Mouse (Mus musculus): ENCODE measurements around the gene Rab4a. TPM values are rescaled to one million over a fixed set of nuclear protein-coding genes. Genes with fewer than 3 reads are reported as not detected.

Gene Rab4a
- 55.0 and 58.7 TPM in 2 replicates for polyA plus RNA-seq (2014; fragmentation: Nextera tagmentation; extraction: Ambion mirVana)

DNA sequence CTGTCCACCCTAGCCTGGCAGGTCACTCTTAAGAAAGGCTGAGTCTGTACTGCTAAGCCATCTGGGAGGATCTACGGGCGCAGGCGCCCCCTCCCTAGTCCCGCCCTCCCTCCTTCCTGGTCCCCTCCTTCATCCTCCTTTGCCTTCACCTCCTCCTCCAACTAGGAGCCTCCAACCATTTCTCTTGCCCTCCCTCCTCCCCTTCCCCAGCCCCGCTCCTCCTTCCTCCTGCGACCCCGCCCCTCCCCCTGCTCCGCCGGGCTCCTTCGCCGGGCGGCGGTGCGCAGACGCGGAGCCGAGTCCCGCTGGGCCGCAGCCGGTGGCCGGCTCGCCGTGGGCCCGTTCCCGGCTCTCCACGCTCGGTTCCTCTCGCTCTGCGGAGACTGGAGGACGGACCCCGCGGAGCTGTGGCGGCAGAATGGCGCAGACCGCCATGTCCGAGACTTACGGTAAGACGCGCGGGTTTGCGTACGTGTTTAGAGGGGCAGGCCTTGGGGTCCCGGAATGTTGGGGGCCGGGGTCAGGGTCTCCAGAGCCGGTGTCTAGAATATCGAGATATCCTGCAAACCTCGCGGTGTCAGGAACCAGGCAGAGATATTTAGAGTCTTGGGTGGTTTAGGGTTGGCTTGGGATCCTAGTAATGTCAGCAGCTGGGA is at the start of gene Rab4a:
Gene Rab4a, plus strand, starts transcription at position 268 of the 656 bp plus-strand sequence.
- peak; percentile 77 for ATAC-seq (replicated peaks; ENCODE audit: insufficient number of reproducible peaks, low FRiP score, low TSS enrichment)

DNA sequence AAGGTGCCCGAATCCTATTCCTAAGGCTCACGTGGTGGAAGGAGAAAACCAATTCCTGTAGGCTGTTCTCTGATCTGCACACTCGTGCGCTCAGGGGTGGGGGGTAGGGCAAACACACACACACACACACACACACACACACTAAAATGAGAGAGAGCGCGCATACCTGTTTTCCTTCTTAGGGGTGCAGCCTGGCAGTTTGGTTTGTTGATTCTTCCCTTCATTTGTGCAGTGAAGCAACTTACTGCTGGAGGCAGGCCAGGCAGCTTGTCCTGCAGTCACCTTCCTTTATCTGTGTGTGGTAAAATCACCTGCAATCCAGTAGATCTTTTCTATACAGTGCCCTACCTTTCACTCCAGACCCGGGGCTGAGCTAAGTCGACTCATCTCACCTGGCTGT is 48.9 kb upstream of the Rab4a start:
- Histone ChIP-seq H3K9ac (ENCODE audit: low read depth, low read length) (no peak overlapping the region), H3K4me1 (ENCODE audit: control insufficient read depth, insufficient read depth, low read length) (peaks cover 41% of the 10 kb centered on the region), H3K9me3 (replicated peaks; ENCODE audit: control insufficient read depth, low read length) (no peaks in the 10 kb centered on the region), H3K4me3 (ENCODE audit: low read depth, low read length) (no peak overlapping the region), H3K27ac (ENCODE audit: low read depth, low read length) (no peak overlapping the region), H3K27me3 (ENCODE audit: control insufficient read depth, insufficient read depth, low read length) (no peaks in the 10 kb centered on the region), H3K36me3 (ENCODE audit: control insufficient read depth, insufficient read depth, low read length) (no peaks in the 10 kb centered on the region), H3K4me2 (no peak overlapping the region)
- no peak for ATAC-seq (replicated peaks; ENCODE audit: insufficient number of reproducible peaks, low FRiP score, low TSS enrichment)
- 78% methylated on average over 8 of the region's 8 CpGs for WGBS (ENCODE audit: insufficient replicate concordance)

More for the DNA sequence above, at the start of gene Rab4a:
- H3K4me2 ChIP-seq: peak within 1 kb of the TSS; percentile 87
- H3K4me3 ChIP-seq (ENCODE audit: low read depth, low read length): peak within 1 kb of the TSS; percentile 80
- under 1% methylated on average over 47 of the region's 48 CpGs for WGBS (ENCODE audit: insufficient replicate concordance)
- no peaks in the 10 kb centered on the region for H3K9me3 ChIP-seq (replicated peaks; ENCODE audit: control insufficient read depth, low read length)
- H3K27me3 ChIP-seq (ENCODE audit: control insufficient read depth, insufficient read depth, low read length): no peaks in the 10 kb centered on the region
- peaks cover 16% of the 10 kb centered on the region for H3K4me1 ChIP-seq (ENCODE audit: control insufficient read depth, insufficient read depth, low read length)
- H3K27ac ChIP-seq (ENCODE audit: low read depth, low read length): peak within 1 kb of the TSS; percentile 83
- no peaks in the 10 kb centered on the region for H3K36me3 ChIP-seq (ENCODE audit: control insufficient read depth, insufficient read depth, low read length)
- peak within 1 kb of the TSS; percentile 94 for H3K9ac ChIP-seq (ENCODE audit: low read depth, low read length)

DNA sequence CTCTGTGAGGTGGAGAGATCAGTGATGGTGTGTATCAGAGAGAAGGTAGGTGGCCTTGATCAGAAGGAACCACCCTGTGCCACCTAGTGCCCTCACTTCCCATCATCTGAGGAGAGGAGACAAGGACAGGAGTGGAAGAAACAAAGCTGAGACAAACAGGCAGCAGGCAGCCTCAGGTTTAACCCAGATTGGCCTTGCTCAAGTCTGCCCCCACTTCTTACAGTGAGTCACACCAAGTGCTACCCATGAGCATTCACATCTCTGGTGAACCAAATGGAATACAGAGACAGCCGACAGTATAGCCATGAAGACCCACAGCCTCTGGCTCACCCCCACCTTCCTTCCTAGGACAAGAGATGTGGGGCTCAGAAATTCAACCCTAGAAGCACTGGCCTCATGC is 46.9 kb upstream of the Rab4a start:
- ATAC-seq (replicated peaks; ENCODE audit: insufficient number of reproducible peaks, low FRiP score, low TSS enrichment): no peak

DNA sequence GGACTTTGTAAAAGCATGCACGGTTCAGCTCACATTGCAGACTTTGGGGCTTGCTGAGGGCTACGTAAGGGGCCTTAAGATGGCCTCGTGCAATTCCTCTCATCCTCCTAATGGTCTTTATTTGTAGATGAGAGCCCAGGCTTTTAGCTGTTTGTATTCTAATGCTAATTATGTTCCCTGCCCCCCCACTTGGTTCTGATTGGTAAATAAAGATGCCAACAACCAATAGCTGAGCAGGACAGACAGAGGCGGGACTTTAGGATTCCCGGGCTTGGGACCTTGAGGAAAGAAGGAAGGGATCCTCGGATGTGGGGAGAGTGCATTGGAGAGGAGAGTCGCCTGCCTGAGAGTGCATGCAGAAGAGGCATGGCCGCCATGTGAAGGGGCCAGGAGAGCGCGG is 45.9 kb upstream of the Rab4a start:
- Histone ChIP-seq H3K4me3 (ENCODE audit: low read depth, low read length) (no peak overlapping the region), H3K9ac (ENCODE audit: low read depth, low read length) (no peak overlapping the region), H3K9me3 (replicated peaks; ENCODE audit: control insufficient read depth, low read length) (no peaks in the 10 kb centered on the region), H3K4me1 (ENCODE audit: control insufficient read depth, insufficient read depth, low read length) (peaks cover 32% of the 10 kb centered on the region), H3K27me3 (ENCODE audit: control insufficient read depth, insufficient read depth, low read length) (no peaks in the 10 kb centered on the region), H3K4me2 (peak overlapping the region; percentile 44), H3K36me3 (ENCODE audit: control insufficient read depth, insufficient read depth, low read length) (no peaks in the 10 kb centered on the region), H3K27ac (ENCODE audit: low read depth, low read length) (no peak overlapping the region)
- ATAC-seq (replicated peaks; ENCODE audit: insufficient number of reproducible peaks, low FRiP score, low TSS enrichment): no peak; the same call in 1 of the 2 replicates
- WGBS (ENCODE audit: insufficient replicate concordance): 11% methylated on average over 10 of the region's 10 CpGs

More for the DNA sequence above, 46.9 kb upstream of the Rab4a start:
- no peak overlapping the region for H3K9ac ChIP-seq (ENCODE audit: low read depth, low read length)
- no peak overlapping the region for H3K4me3 ChIP-seq (ENCODE audit: low read depth, low read length)
- H3K4me1 ChIP-seq (ENCODE audit: control insufficient read depth, insufficient read depth, low read length): peaks cover 38% of the 10 kb centered on the region
- no peak overlapping the region for H3K4me2 ChIP-seq
- no peaks in the 10 kb centered on the region for H3K36me3 ChIP-seq (ENCODE audit: control insufficient read depth, insufficient read depth, low read length)
- WGBS (ENCODE audit: insufficient replicate concordance): 74% methylated on average over 1 of the region's 1 CpGs
- no peaks in the 10 kb centered on the region for H3K9me3 ChIP-seq (replicated peaks; ENCODE audit: control insufficient read depth, low read length)
- no peak overlapping the region for H3K27ac ChIP-seq (ENCODE audit: low read depth, low read length)
- no peaks in the 10 kb centered on the region for H3K27me3 ChIP-seq (ENCODE audit: control insufficient read depth, insufficient read depth, low read length)

DNA sequence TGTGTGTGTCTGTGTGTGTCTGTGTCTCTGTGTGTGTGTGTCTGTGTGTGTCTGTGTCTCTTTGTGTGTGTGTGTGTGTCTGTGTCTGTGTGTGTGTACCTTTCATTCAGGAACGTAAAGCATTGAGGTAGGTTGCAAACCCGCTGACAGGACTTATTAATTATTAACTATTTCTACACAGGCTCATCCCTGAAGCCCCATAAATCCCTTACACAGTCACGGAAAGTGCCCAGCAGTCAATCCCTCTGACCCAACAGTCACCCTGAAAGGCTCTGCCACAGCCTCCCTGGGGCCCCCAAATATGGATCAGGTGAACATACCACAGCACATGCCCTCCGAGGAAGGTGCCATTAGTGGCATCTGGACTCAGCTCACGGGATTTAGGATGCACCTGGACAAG is 45.2 kb upstream of the Rab4a start:
- Histone ChIP-seq H3K27me3 (ENCODE audit: control insufficient read depth, insufficient read depth, low read length) (no peaks in the 10 kb centered on the region), H3K4me1 (ENCODE audit: control insufficient read depth, insufficient read depth, low read length) (peaks cover 32% of the 10 kb centered on the region), H3K27ac (ENCODE audit: low read depth, low read length) (no peak overlapping the region), H3K4me2 (peak overlapping the region; percentile 44; the same call in 1 of the 2 replicates), H3K9me3 (replicated peaks; ENCODE audit: control insufficient read depth, low read length) (no peaks in the 10 kb centered on the region), H3K9ac (ENCODE audit: low read depth, low read length) (no peak overlapping the region), H3K4me3 (ENCODE audit: low read depth, low read length) (no peak overlapping the region), H3K36me3 (ENCODE audit: control insufficient read depth, insufficient read depth, low read length) (no peaks in the 10 kb centered on the region)
- WGBS (ENCODE audit: insufficient replicate concordance): 62% methylated on average over 5 of the region's 5 CpGs
- ATAC-seq (replicated peaks; ENCODE audit: insufficient number of reproducible peaks, low FRiP score, low TSS enrichment): no peak

DNA sequence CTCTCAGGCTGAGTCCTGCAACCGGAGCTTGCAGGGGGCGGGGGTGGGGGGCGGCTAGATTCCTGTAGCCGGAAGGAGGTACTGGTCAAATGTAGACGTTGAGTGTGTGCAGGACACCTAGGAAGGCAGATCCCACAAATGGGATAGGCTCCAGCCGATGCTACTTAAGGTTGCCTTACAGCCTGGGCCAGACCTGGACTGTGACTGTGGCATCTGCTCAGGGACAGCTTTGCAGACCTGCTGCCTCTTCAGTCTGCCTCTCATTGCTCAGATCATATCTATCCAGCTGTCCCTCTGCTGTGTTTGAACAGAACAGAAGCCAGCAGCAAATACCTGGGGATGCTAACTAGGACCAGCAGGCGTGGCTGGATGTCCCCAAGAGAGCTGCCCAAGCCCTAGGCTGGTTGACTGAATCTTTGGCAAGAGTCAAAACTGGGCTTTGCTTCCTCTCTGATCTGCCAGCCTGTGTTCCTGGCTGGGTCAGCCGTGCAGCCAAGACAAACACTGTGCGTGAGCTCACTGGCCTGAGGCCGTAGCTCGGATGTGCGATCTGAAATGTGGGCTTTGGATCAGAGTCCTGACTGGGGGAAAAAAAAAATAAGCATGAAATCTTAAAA is 44.4 kb upstream of the Rab4a start:
- Histone ChIP-seq H3K4me3 (ENCODE audit: low read depth, low read length) (no peak overlapping the region), H3K36me3 (ENCODE audit: control insufficient read depth, insufficient read depth, low read length) (no peaks in the 10 kb centered on the region), H3K9me3 (replicated peaks; ENCODE audit: control insufficient read depth, low read length) (no peaks in the 10 kb centered on the region), H3K4me1 (ENCODE audit: control insufficient read depth, insufficient read depth, low read length) (peaks cover 32% of the 10 kb centered on the region), H3K27ac (ENCODE audit: low read depth, low read length) (peak overlapping the region; percentile 60), H3K27me3 (ENCODE audit: control insufficient read depth, insufficient read depth, low read length) (no peaks in the 10 kb centered on the region), H3K4me2 (peak overlapping the region; percentile 20; the same call in 1 of the 2 replicates), H3K9ac (ENCODE audit: low read depth, low read length) (no peak overlapping the region)
- WGBS (ENCODE audit: insufficient replicate concordance): 24% methylated on average over 12 of the region's 12 CpGs
- ATAC-seq (replicated peaks; ENCODE audit: insufficient number of reproducible peaks, low FRiP score, low TSS enrichment): no peak

DNA sequence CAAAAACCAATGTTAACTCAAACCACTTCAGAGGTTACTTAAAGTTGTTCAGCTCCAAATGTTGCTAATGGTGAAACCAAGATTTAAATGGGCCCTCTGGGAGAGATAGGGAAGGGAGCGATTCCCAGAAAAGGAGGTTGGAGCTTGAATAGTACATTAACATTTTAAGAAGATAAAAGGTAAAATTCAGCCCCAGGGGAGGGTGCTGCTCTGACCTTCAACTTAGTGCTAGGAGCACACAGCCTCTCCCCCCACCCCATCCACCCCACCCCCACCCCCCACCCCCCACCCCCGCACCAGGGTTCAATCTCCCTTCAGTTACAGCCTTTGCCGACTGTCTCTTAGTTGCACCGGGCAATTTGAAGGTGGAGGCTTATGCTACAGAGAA is 43.9 kb upstream of the Rab4a start:
- Histone ChIP-seq H3K4me3 (ENCODE audit: low read depth, low read length) (no peak overlapping the region), H3K27ac (ENCODE audit: low read depth, low read length) (peak overlapping the region; percentile 60; the same call in 1 of the 2 replicates), H3K36me3 (ENCODE audit: control insufficient read depth, insufficient read depth, low read length) (no peaks in the 10 kb centered on the region), H3K4me1 (ENCODE audit: control insufficient read depth, insufficient read depth, low read length) (peaks cover 32% of the 10 kb centered on the region), H3K27me3 (ENCODE audit: control insufficient read depth, insufficient read depth, low read length) (no peaks in the 10 kb centered on the region), H3K4me2 (no peak overlapping the region; the same call in 1 of the 2 replicates), H3K9ac (ENCODE audit: low read depth, low read length) (no peak overlapping the region), H3K9me3 (replicated peaks; ENCODE audit: control insufficient read depth, low read length) (no peaks in the 10 kb centered on the region)
- no peak for ATAC-seq (replicated peaks; ENCODE audit: insufficient number of reproducible peaks, low FRiP score, low TSS enrichment)
- 46% methylated on average over 3 of the region's 4 CpGs for WGBS (ENCODE audit: insufficient replicate concordance)

DNA sequence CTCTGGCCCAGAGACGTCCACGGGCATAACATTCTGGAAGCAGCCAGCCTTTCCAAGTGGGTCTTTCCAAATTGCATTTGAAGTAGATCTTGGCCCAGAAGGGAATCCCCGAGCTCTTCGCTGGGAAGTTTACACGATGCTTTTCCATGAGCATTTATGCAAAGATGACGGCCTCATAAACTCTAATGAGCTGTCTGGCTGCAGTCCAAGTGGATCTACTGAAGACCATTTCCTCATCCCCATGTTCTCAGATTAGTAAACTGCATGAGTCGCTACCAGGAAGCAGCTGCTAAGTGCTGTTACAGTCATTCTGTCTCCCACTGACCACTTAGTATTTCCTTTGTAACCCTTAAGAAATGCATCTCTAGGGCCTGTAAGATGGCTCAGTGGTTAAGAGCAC is 42.4 kb upstream of the Rab4a start:
- no peak for ATAC-seq (replicated peaks; ENCODE audit: insufficient number of reproducible peaks, low FRiP score, low TSS enrichment)
- WGBS (ENCODE audit: insufficient replicate concordance): 54% methylated on average over 7 of the region's 7 CpGs
- Histone ChIP-seq H3K9me3 (replicated peaks; ENCODE audit: control insufficient read depth, low read length) (no peaks in the 10 kb centered on the region), H3K9ac (ENCODE audit: low read depth, low read length) (no peak overlapping the region), H3K27ac (ENCODE audit: low read depth, low read length) (no peak overlapping the region), H3K36me3 (ENCODE audit: control insufficient read depth, insufficient read depth, low read length) (no peaks in the 10 kb centered on the region), H3K27me3 (ENCODE audit: control insufficient read depth, insufficient read depth, low read length) (no peaks in the 10 kb centered on the region), H3K4me1 (ENCODE audit: control insufficient read depth, insufficient read depth, low read length) (peaks cover 32% of the 10 kb centered on the region), H3K4me2 (no peak overlapping the region), H3K4me3 (ENCODE audit: low read depth, low read length) (no peak overlapping the region)
